Mouse (Mus musculus): ENCODE results near the gene Nepn.

Nepn gene

GRCm38 (mm10) chr10:52405160-52405559 is 16.4 kb downstream of the Nepn start:
- DNase-seq (ENCODE audit: low spot score), result no peak

- DNase-seq (ENCODE audit: low spot score), result no peak
Measured at GRCm38 (mm10) chr10:52407526-52407925, 18.8 kb downstream of the Nepn start.

- no peak for DNase-seq (ENCODE audit: low spot score)
Measured at GRCm38 (mm10) chr10:52415020-52415419, 26.2 kb downstream of the Nepn start.

GRCm38 (mm10) chr10:52416458-52416857 is 27.7 kb downstream of the Nepn start:
- DNase-seq (ENCODE audit: low spot score), result peak; percentile 48

GRCm38 (mm10) chr10:52417299-52417997 is 28.7 kb downstream of the Nepn start, which contains the start of gene Nus1:
Gene Nus1 (plus strand): TSS chr10:52417547.
- DNase-seq (ENCODE audit: low spot score), result peak; percentile 97

GRCm38 (mm10) chr10:52417998-52418860 is 29.5 kb downstream of the Nepn start:
- DNase-seq (ENCODE audit: low spot score), result peak; percentile 58

GRCm38 (mm10) chr10:52418931-52419330 is 30.2 kb downstream of the Nepn start:
- no peak for DNase-seq (ENCODE audit: low spot score)

GRCm38 (mm10) chr10:52419402-52419801 is 30.6 kb downstream of the Nepn start:
- DNase-seq (ENCODE audit: low spot score), result peak; percentile 39

- peak; percentile 40 for DNase-seq (ENCODE audit: low spot score)
Measured at GRCm38 (mm10) chr10:52420526-52420925, 31.8 kb downstream of the Nepn start.

- no peak for DNase-seq (ENCODE audit: low spot score)
Measured at GRCm38 (mm10) chr10:52421716-52422115, 32.9 kb downstream of the Nepn start.

GRCm38 (mm10) chr10:52423097-52423496 is 34.3 kb downstream of the Nepn start:
- DNase-seq (ENCODE audit: low spot score), result peak; percentile 25

- DNase-seq (ENCODE audit: low spot score), result no peak
Measured at GRCm38 (mm10) chr10:52426314-52426980, 37.7 kb downstream of the Nepn start.

- no peak for DNase-seq (ENCODE audit: low spot score)
Measured at GRCm38 (mm10) chr10:52427634-52428415, 39.1 kb downstream of the Nepn start.

- DNase-seq (ENCODE audit: low spot score), result no peak
Measured at GRCm38 (mm10) chr10:52430953-52431352, 42.2 kb downstream of the Nepn start.

GRCm38 (mm10) chr10:52434836-52435235 is 46.1 kb downstream of the Nepn start:
- DNase-seq (ENCODE audit: low spot score), result peak; percentile 82

Data from adipocyte (in vitro differentiated cells).